Mouse (Mus musculus) C2C12 (cell line): Measurements from ENCODE around the gene Chst10. TPM values are rescaled to one million over a fixed set of nuclear protein-coding genes. Genes with fewer than 3 reads are reported as not detected.

Source experiments
- H3K27me3 ChIP-seq: one replicate; pipeline ENCODE4 v1.6.1; 2011; ENCODE audit not compliant: control insufficient read depth, insufficient read depth, insufficient read length
- H3K36me3 ChIP-seq: one replicate; pipeline ENCODE4 v1.6.1; 2011; ENCODE audit not compliant: control insufficient read depth, insufficient read depth
- H3K4me3 ChIP-seq: one replicate; pipeline ENCODE4 v1.5.1; 2011; ENCODE audit warnings: mild to moderate bottlenecking, control low read depth; ENCODE audit not compliant: poor library complexity, insufficient read depth, severe bottlenecking
- H3K79me2 ChIP-seq: one replicate; pipeline ENCODE4 v1.6.1; 2011; ENCODE audit not compliant: control insufficient read depth, insufficient read depth
- H3K79me3 ChIP-seq: one replicate; pipeline ENCODE4 v1.6.1; 2011; ENCODE audit warnings: low read depth, control low read depth
- H3ac ChIP-seq: one replicate; pipeline ENCODE3; 2011; ENCODE audit warnings: low read depth; ENCODE audit not compliant: control insufficient read depth, insufficient read length
- CEBPB ChIP-seq: IDR thresholded peaks from one replicate; pipeline ENCODE4 v1.6.1; 2011; ENCODE audit warnings: low read depth, mild to moderate bottlenecking, control low read depth, moderate library complexity
- CTCF ChIP-seq: IDR thresholded peaks from one replicate; pipeline ENCODE4 v1.5.1; 2011; ENCODE audit not compliant: control insufficient read depth, insufficient read depth, insufficient read length
- FOSL1 ChIP-seq: IDR thresholded peaks from one replicate; pipeline ENCODE4 v1.8.0; 2011; ENCODE audit warnings: mild to moderate bottlenecking, low read length; ENCODE audit not compliant: poor library complexity, insufficient read depth, severe bottlenecking
- MAX ChIP-seq: IDR thresholded peaks from one replicate; pipeline ENCODE4 v1.6.1; 2011; ENCODE audit warnings: mild to moderate bottlenecking, control low read depth
- MYOD1 ChIP-seq: IDR thresholded peaks from one replicate; pipeline ENCODE4 v1.6.1; 2011; ENCODE audit warnings: low read depth; ENCODE audit not compliant: control insufficient read depth, insufficient read length
- MYOG ChIP-seq: IDR thresholded peaks from one replicate; pipeline ENCODE4 v1.6.1; 2011; ENCODE audit not compliant: control insufficient read depth, insufficient read length; ENCODE audit errors: extremely low read depth
- USF1 ChIP-seq: IDR thresholded peaks from one replicate; pipeline ENCODE4 v1.6.1; 2011; ENCODE audit warnings: low read depth, mild to moderate bottlenecking, control low read depth, moderate library complexity
- polyA plus RNA-seq: library from polyadenylated mRNA; unstranded; fragments of >200 nt; fragmentation: generic; extraction: Trizol; gene quantifications from one replicate; pipeline ENCODE4 v1.2.1, GENCODE M21; 2012; ENCODE audit warnings: missing spikeins

The Chst10 gene
- polyA plus RNA-seq, 1 experiment = 0.06 TPM

GRCm38 (mm10) chr1:38891444-38891843 is 6.5 kb downstream of the Chst10 start:
- H3K27me3 ChIP-seq = peaks cover 27% of the 10 kb centered on the region
- TF ChIP-seq MYOG (no peak), CEBPB (no peak), CTCF (no peak), MYOD1 (no peak), FOSL1 (no peak), MAX (no peak), USF1 (no peak)
- no peaks in the 10 kb centered on the region for H3K79me3 ChIP-seq
- no peak overlapping the region for H3ac ChIP-seq
- H3K36me3 ChIP-seq = no peaks in the 10 kb centered on the region
- H3K4me3 ChIP-seq = no peak overlapping the region
- H3K79me2 ChIP-seq = no peaks in the 10 kb centered on the region

- Histone ChIP-seq H3K4me3 (no peak overlapping the region), H3ac (no peak overlapping the region), H3K27me3 (peaks cover 18% of the 10 kb centered on the region), H3K79me2 (no peaks in the 10 kb centered on the region), H3K36me3 (no peaks in the 10 kb centered on the region), H3K79me3 (no peaks in the 10 kb centered on the region)
- TF ChIP-seq CEBPB (no peak), USF1 (no peak), MYOG (no peak), MAX (no peak), MYOD1 (no peak), CTCF (no peak), FOSL1 (no peak)
Measured at GRCm38 (mm10) chr1:38888803-38889202, 9.2 kb downstream of the Chst10 start.

DNA sequence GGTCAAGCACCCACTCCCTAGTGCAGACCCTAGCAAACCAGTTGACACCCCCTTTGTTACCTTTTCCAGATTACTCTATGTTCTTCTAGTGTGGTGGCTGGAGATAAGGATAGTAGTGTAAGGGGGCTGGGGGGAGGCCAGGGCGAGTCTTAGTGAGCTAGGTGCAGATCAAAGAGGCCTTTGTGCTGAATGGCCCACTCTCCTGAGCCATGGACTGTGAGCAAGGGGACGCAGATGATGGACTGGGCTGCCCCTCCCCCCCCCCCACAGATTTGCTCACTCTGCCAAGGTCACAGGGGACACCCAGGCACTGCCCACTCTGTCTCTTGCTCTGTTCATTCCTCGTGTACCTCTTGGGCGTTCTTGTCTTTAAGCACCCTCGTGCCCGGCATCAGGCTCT is 10.9 kb downstream of the Chst10 start:
- H3K36me3 ChIP-seq = no peaks in the 10 kb centered on the region
- H3ac ChIP-seq = no peak overlapping the region
- no peaks in the 10 kb centered on the region for H3K79me2 ChIP-seq
- TF ChIP-seq FOSL1 (no peak), CEBPB (no peak), MAX (no peak), MYOG (no peak), USF1 (no peak), MYOD1 (no peak), CTCF (no peak)
- H3K79me3 ChIP-seq = no peaks in the 10 kb centered on the region
- H3K4me3 ChIP-seq = no peak overlapping the region
- peaks cover 5% of the 10 kb centered on the region for H3K27me3 ChIP-seq

GRCm38 (mm10) chr1:38886602-38887001 is 11.4 kb downstream of the Chst10 start:
- H3ac ChIP-seq = no peak overlapping the region
- no peaks in the 10 kb centered on the region for H3K36me3 ChIP-seq

GRCm38 (mm10) chr1:38885956-38886355 is 12.0 kb downstream of the Chst10 start:
- Histone ChIP-seq H3K27me3 (no peaks in the 10 kb centered on the region), H3K4me3 (no peak overlapping the region), H3K79me3 (no peaks in the 10 kb centered on the region), H3K79me2 (no peaks in the 10 kb centered on the region), H3K36me3 (no peaks in the 10 kb centered on the region), H3ac (no peak overlapping the region)
- TF ChIP-seq CTCF (no peak), CEBPB (no peak), USF1 (no peak), MYOD1 (no peak), MYOG (no peak), MAX (no peak), FOSL1 (no peak)

More at GRCm38 (mm10) chr1:38886602-38887001, 11.4 kb downstream of the Chst10 start:
- H3K27me3 ChIP-seq = peaks cover 2% of the 10 kb centered on the region
- TF ChIP-seq MYOD1 (no peak), CEBPB (no peak), FOSL1 (no peak), USF1 (no peak), CTCF (no peak), MYOG (no peak)
- H3K79me3 ChIP-seq = no peaks in the 10 kb centered on the region
- no peaks in the 10 kb centered on the region for H3K79me2 ChIP-seq
- H3K4me3 ChIP-seq = no peak overlapping the region

DNA sequence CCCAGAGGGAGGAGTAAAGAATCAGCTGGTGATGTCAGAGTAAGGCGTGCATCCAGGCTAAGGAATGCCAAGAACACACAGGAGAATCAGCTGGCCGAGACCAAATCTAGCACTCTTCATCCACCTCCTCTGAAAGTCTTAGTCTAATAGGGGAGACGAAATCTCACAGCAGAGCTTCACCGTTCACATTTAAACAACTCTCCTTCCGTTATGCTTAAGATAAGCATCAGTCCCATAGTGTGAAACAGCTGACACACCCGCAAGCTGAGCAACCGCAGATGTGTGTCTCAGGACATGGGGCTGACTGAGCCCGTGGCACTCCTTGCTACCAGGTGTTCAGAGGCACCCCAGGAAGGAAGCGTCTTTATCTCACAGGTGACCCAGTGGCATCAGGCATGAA is 14.2 kb downstream of the Chst10 start:
- Histone ChIP-seq H3K4me3 (no peak overlapping the region), H3K27me3 (no peaks in the 10 kb centered on the region), H3K36me3 (no peaks in the 10 kb centered on the region), H3K79me2 (no peaks in the 10 kb centered on the region), H3ac (no peak overlapping the region), H3K79me3 (no peaks in the 10 kb centered on the region)
- TF ChIP-seq MYOD1 = no peak
- no peak for TF ChIP-seq MYOG
- no peak for TF ChIP-seq CEBPB
- no peak for TF ChIP-seq MAX
- no peak for TF ChIP-seq CTCF
- TF ChIP-seq FOSL1 = no peak
- no peak for TF ChIP-seq USF1
